Mouse (Mus musculus) neural tube, embryonic 15.5 days (tissue): ENCODE measurements around the gene Grid2. TPM values are rescaled to one million over a fixed set of nuclear protein-coding genes. Genes with fewer than 3 reads are reported as not detected.
A peak's percentile ranks its signal among the peaks of the same experiment; 100 is the strongest.

Experiments used
- ATAC-seq: fragments of 200-750 bp; cut with Nextera tagmentation; 2 replicates; pipeline ENCODE4 v1.8.0; 2017; ENCODE audit warnings: mild to moderate bottlenecking, moderate TSS enrichment, moderate library complexity; ENCODE audit not compliant: low FRiP score
- H3K27ac ChIP-seq: fragments of 300-500 bp; sonication (generic); replicated peaks from 2 replicates; pipeline ENCODE4 v1.5.1; 2015; ENCODE audit warnings: mild to moderate bottlenecking, inconsistent platforms
- H3K27me3 ChIP-seq: fragments of 300-500 bp; sonication (generic); replicated peaks from 2 replicates; pipeline ENCODE4 v1.6.1; 2015; ENCODE audit warnings: inconsistent platforms
- H3K36me3 ChIP-seq: fragments of 300-500 bp; sonication (generic); 2 replicates; pipeline ENCODE4 v1.6.1; 2015; ENCODE audit warnings: inconsistent platforms
- H3K4me1 ChIP-seq: fragments of 300-500 bp; sonication (generic); 2 replicates; pipeline ENCODE4 v1.6.1; 2015; ENCODE audit warnings: inconsistent platforms
- H3K4me2 ChIP-seq: fragments of 300-500 bp; sonication (generic); 2 replicates; pipeline ENCODE4 v1.6.1; 2015; ENCODE audit warnings: inconsistent platforms, mild to moderate bottlenecking, moderate library complexity
- H3K4me3 ChIP-seq: fragments of 300-500 bp; sonication (generic); replicated peaks from 2 replicates; pipeline ENCODE4 v1.5.1; 2015; ENCODE audit warnings: mild to moderate bottlenecking, inconsistent platforms
- H3K9ac ChIP-seq: fragments of 300-500 bp; sonication (generic); replicated peaks from 2 replicates; pipeline ENCODE4 v1.6.1; 2015; ENCODE audit warnings: mild to moderate bottlenecking, inconsistent platforms
- H3K9me3 ChIP-seq: fragments of 300-500 bp; sonication (generic); replicated peaks from 2 replicates; pipeline ENCODE4 v1.6.1; 2016; ENCODE audit warnings: inconsistent platforms
- WGBS: fragments of 180-500 bp; shearing (Covaris S2); methylation state at CpG from one replicate; pipeline ENCODE4 v1.1.7; 2015; ENCODE audit warnings: mixed read lengths; 5-methylcytosine and 5-hydroxymethylcytosine counted together
- polyA plus RNA-seq: library from polyadenylated mRNA; unstranded; fragments of >200 nt; fragmentation: Nextera tagmentation; extraction: Ambion mirVana; gene quantifications from 2 replicates; pipeline ENCODE4 v1.2.1, GENCODE M21; 2015

Grid2 gene
- polyA plus RNA-seq, 1 experiment from 2014 or later: 14.8 TPM

DNA sequence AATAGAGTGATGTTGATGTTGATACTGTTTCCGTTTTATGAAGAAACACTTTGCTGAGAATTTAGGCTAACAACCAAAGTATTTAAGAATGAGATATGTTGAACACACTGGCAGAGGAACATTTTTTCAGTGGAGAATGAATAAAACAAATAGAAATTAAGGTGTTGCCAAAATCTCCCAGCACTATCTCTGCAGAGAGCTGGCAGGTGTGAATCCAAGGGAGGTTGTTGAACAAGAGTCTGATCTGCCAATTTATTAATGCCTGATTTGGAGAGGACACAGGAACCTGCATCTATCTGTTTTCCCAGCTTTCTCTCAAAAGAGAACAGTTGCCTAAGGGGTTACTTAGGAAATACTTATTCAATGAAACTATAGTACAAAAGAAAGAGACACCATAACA, 822.2 kb downstream of the Grid2 start:
- H3K27ac ChIP-seq: no peak overlapping the region
- 85% methylated on average over 1 of the region's 1 CpGs for WGBS
- ATAC-seq: no peak
- H3K27me3 ChIP-seq: no peaks in the 10 kb centered on the region
- H3K4me3 ChIP-seq: no peak overlapping the region
- H3K9me3 ChIP-seq: no peaks in the 10 kb centered on the region
- H3K36me3 ChIP-seq: no peaks in the 10 kb centered on the region
- H3K4me1 ChIP-seq: no peaks in the 10 kb centered on the region
- H3K9ac ChIP-seq: no peak overlapping the region
- no peak overlapping the region for H3K4me2 ChIP-seq

DNA sequence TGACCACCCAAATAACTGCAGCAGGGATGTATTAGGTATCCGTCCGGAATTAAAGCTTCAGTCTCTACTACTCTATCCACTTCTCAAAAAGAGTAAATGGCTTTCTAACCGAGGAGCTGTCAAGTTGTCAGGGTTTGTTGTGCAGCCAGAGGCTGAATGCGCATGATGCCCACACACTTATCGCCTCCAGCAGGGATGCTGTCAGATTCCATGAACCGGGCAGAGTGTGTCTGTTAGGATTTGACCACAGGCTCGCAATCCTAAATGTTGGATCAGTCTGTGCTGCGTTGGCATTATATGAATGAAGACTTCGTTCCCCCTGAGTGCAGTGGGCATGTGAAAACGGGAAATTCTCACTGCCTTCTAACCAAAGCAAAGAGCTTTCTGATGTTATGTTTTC, 843.0 kb downstream of the Grid2 start:
- H3K4me2 ChIP-seq: no peak overlapping the region
- no peaks in the 10 kb centered on the region for H3K4me1 ChIP-seq
- WGBS: 82% methylated on average over 10 of the region's 10 CpGs
- H3K9ac ChIP-seq: no peak overlapping the region
- H3K27ac ChIP-seq: no peak overlapping the region
- H3K9me3 ChIP-seq: no peaks in the 10 kb centered on the region
- no peak for ATAC-seq
- no peaks in the 10 kb centered on the region for H3K36me3 ChIP-seq
- H3K27me3 ChIP-seq: no peaks in the 10 kb centered on the region
- H3K4me3 ChIP-seq: no peak overlapping the region

DNA sequence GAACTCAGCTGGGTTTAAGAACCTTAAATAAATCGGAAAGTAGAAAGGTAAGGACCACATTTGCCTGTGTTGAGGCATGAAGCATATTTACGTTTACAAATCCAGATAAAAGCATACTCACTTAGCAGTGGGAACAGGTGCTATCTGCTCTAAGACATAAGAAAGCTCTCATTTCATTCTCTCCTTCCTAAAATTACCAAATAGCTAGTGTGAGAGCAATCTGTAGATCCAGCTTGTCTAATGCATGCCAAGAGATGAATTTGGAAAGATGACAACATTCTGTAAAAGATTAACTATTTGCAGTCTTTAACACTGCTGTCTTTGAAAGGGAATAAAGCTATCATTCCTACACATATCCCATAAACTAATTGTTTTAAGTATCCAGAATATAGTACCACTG, 858.9 kb downstream of the Grid2 start:
- WGBS: 88% methylated on average over 2 of the region's 2 CpGs
- Histone ChIP-seq H3K4me3 (no peak overlapping the region), H3K27ac (no peak overlapping the region), H3K9ac (no peak overlapping the region), H3K4me1 (no peaks in the 10 kb centered on the region), H3K27me3 (no peaks in the 10 kb centered on the region), H3K36me3 (no peaks in the 10 kb centered on the region), H3K9me3 (no peaks in the 10 kb centered on the region), H3K4me2 (no peak overlapping the region)
- no peak for ATAC-seq

DNA sequence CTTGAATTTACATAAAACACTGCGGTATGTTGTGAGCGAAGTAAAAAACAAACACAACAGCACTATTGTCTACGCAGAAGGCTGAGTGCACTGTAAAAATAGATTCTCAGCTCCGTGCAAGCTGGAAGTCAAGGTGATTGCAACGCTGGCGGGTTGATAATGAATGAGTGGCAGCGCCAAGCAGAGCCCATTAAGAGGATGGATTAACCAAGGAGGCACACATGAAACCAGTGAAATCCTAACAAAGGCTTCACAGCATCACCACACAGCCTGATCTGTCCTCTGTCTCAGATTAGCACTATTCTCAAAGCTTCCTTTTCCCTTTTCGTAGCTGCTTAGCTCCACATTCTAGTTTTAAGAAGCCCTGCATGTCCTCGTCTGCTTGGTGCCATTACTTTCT, 880.6 kb downstream of the Grid2 start:
- Histone ChIP-seq H3K36me3 (no peaks in the 10 kb centered on the region), H3K27ac (no peak overlapping the region), H3K9ac (no peak overlapping the region), H3K27me3 (no peaks in the 10 kb centered on the region), H3K4me2 (no peak overlapping the region), H3K4me3 (no peak overlapping the region), H3K4me1 (no peaks in the 10 kb centered on the region), H3K9me3 (no peaks in the 10 kb centered on the region)
- WGBS: 69% methylated on average over 9 of the region's 9 CpGs
- ATAC-seq: no peak

DNA sequence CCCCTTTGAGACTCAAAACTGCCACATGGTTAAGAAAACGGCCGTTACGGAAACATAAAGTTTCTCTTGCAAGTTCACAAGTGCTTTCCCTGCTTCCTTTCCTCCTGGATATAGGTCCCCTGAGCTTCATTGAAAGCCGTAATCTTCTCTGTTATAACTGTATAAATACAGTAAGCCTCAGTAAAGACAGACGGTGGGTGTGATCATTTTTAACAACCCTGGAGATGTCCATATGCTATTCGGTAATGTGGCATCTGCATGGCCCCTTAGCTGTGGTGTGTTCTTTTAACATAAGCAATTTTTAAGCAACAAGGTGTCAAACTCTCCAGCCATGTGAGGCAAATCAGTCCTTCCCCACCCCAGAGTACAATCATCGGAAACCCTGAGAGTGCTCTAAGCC, 892.9 kb downstream of the Grid2 start:
- no peaks in the 10 kb centered on the region for H3K36me3 ChIP-seq
- H3K9me3 ChIP-seq: no peaks in the 10 kb centered on the region
- H3K27ac ChIP-seq: no peak overlapping the region
- H3K4me1 ChIP-seq: 0 out of 2 replicates have a peak, but pooled peaks cover 5% of the 10 kb centered on the region
- WGBS: 54% methylated on average over 7 of the region's 7 CpGs
- peak; percentile 61 for ATAC-seq
- no peak overlapping the region for H3K4me3 ChIP-seq
- no peak overlapping the region for H3K9ac ChIP-seq
- no peaks in the 10 kb centered on the region for H3K27me3 ChIP-seq
- H3K4me2 ChIP-seq: no peak overlapping the region

DNA sequence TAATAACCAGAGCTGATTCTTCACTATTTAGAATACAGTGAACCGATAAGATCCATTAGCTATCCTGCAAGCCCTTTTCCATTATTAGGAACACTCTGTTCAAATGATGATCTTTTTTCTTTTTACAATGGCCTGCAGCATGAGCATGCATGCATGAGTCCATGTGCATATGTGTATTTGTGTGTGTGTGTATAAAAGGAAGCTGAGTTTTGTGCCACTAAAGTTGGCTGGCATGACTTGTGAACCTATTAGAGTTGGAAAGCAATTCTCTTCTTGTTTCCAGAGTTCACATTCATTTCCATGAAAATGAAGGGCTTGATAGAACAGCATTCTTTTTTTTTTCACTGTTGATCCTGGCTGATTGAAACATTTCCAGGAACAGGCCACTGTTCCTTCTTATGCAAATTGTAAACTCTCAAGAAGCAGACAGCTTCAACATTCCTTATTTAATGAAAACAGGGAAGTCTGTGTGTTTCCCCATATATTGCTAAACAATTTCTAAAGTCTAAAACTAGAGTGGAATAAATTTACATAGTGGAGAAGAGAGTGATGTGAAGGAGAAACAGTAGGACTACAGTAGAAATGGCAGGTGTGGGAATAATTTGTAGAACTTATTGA, 919.4 kb downstream of the Grid2 start:
- 75% methylated on average over 1 of the region's 1 CpGs for WGBS
- no peak overlapping the region for H3K27ac ChIP-seq
- H3K4me3 ChIP-seq: no peak overlapping the region
- H3K9me3 ChIP-seq: no peaks in the 10 kb centered on the region
- no peak overlapping the region for H3K4me2 ChIP-seq
- H3K27me3 ChIP-seq: no peaks in the 10 kb centered on the region
- no peak for ATAC-seq
- H3K4me1 ChIP-seq: no peaks in the 10 kb centered on the region
- no peaks in the 10 kb centered on the region for H3K36me3 ChIP-seq
- H3K9ac ChIP-seq: no peak overlapping the region

DNA sequence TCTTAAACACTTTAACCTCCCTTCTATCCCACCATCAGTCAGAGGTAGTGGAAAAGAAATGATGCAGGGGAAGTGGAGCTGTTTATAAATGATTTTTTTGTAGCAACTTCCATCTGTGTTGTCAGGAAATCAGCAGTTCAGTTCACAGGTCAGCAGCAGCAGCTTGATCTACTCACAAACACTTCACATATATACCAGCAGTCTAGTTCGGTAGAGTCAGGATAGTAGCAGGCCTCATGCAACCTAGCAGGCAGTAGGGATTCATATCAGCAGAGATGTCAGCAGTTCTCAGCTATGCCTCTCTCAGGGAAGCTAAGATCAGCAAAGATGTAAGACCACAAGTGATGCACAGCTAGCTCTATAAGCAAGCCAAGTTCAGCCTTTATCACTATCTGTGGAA, 938.0 kb downstream of the Grid2 start:
- WGBS: 88% methylated on average over 1 of the region's 1 CpGs
- no peaks in the 10 kb centered on the region for H3K9me3 ChIP-seq
- ATAC-seq: no peak
- no peak overlapping the region for H3K9ac ChIP-seq
- H3K4me1 ChIP-seq: no peaks in the 10 kb centered on the region
- H3K27me3 ChIP-seq: no peaks in the 10 kb centered on the region
- H3K36me3 ChIP-seq: no peaks in the 10 kb centered on the region
- H3K4me2 ChIP-seq: no peak overlapping the region
- H3K4me3 ChIP-seq: no peak overlapping the region
- no peak overlapping the region for H3K27ac ChIP-seq

DNA sequence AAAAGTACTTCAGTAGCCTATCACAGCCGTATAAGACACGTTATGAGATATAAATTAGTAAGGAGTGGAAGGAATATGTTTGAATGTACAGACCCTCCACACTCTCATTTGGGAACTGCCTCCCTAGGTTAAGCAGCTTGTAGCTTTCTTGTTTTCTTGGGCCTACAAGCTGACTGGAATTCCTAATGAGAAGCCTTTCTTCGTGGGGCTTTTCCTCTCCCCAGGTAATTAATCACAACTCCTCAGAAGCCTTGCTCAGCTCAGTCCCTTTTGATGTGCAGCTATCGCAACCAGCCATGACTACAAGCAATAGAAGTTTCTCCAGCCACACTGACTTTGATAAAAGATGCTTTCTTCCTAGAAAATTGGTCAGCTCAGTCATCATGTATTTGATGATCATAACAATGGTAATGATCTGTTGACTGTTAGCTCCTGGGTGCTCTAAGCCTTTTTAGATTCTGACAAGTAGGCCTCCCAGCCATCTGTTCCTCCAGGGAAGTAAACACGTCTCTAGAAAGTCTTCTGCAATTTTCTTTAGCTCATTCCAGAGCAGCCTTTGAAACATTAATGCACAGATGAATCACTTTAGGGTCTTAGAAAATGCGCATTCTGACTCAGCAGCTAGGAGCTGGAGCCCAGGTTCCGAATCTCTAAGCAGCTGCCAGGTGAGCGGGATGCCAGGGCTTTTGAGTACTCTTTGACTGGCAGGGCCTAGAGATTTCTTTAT, 946.9 kb downstream of the Grid2 start:
- H3K4me3 ChIP-seq: no peak overlapping the region
- no peak overlapping the region for H3K4me2 ChIP-seq
- H3K9me3 ChIP-seq: no peaks in the 10 kb centered on the region
- H3K9ac ChIP-seq: no peak overlapping the region
- ATAC-seq: no peak
- no peaks in the 10 kb centered on the region for H3K27me3 ChIP-seq
- no peaks in the 10 kb centered on the region for H3K36me3 ChIP-seq
- peaks cover 7% of the 10 kb centered on the region for H3K4me1 ChIP-seq
- WGBS: 25% methylated on average over 8 of the region's 8 CpGs
- no peak overlapping the region; the same call in 1 of the 2 replicates for H3K27ac ChIP-seq

DNA sequence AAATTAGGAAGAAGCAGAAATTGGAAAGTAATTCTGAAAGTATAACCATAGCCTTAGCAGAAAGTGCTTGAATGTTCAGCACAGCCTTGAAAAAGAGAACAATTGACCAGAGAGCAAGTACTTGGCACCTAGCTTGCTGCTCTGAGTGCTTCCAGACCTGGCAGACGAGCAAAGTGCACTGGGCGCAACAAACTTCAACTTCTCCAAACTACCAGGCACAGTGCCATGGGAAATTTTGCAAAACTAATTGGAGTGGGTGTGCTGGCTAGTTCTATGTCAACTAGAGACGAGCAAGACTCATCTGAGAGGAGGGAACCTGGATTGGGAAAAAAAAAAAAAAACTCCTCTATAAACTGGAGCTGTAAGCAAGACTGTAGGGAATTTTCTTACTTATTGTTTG, 980.7 kb downstream of the Grid2 start:
- Histone ChIP-seq H3K36me3 (no peaks in the 10 kb centered on the region), H3K4me1 (no peaks in the 10 kb centered on the region)

DNA sequence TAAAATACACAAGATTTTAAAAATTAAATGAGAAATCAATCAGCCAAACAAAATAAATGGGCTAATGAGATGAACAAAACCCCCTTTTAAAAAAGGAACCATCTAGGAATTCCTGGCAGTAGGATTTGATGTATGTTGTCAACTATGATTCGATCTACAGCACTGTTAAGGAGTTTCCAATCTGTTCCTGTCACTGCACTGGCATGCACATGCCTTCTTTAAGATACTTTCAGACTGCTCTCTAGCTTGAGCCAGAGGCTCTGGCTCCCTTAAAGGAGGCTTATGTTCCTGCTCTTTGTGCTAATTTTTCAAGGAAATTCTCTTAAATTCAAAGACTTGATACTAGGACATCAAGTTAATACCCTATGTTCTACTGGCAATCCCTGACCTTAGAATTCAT, 984.9 kb downstream of the Grid2 start:
- WGBS: 81% methylated on average over 1 of the region's 1 CpGs
- H3K4me2 ChIP-seq: no peak overlapping the region
- no peak for ATAC-seq
- no peak overlapping the region for H3K9ac ChIP-seq
- H3K27ac ChIP-seq: no peak overlapping the region
- H3K4me1 ChIP-seq: no peaks in the 10 kb centered on the region
- H3K4me3 ChIP-seq: no peak overlapping the region
- no peaks in the 10 kb centered on the region for H3K27me3 ChIP-seq
- no peaks in the 10 kb centered on the region for H3K9me3 ChIP-seq
- H3K36me3 ChIP-seq: no peaks in the 10 kb centered on the region

More for the DNA sequence above, 980.7 kb downstream of the Grid2 start:
- Histone ChIP-seq H3K9me3 (no peaks in the 10 kb centered on the region), H3K4me2 (no peak overlapping the region), H3K9ac (no peak overlapping the region), H3K4me3 (no peak overlapping the region), H3K27ac (no peak overlapping the region), H3K27me3 (no peaks in the 10 kb centered on the region)
- no peak for ATAC-seq
- WGBS: 76% methylated on average over 3 of the region's 3 CpGs

DNA sequence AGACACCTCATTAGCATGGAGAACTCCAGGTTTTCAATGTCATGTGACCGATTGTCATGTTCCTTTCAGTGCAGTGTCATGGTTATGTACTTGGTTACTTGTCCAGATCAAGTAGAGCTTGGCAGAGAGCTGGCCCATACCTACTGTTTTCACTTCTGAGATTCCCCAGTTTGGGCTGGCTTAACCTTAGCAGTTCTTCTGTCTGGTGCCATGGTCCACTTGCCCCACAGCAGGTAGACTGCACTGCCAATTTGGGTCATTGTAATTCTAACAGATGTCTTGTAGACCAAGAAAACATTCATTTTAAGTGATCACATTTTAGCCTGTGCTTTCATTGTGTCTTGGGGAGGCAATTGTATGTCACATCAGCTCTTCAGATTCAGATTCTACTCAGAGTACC, 990.3 kb downstream of the Grid2 start:
- Histone ChIP-seq H3K36me3 (no peaks in the 10 kb centered on the region), H3K4me3 (no peak overlapping the region), H3K4me2 (no peak overlapping the region), H3K9ac (no peak overlapping the region), H3K4me1 (no peaks in the 10 kb centered on the region), H3K27ac (no peak overlapping the region), H3K27me3 (no peaks in the 10 kb centered on the region), H3K9me3 (no peaks in the 10 kb centered on the region)
- 86% methylated on average over 1 of the region's 1 CpGs for WGBS
- no peak for ATAC-seq

DNA sequence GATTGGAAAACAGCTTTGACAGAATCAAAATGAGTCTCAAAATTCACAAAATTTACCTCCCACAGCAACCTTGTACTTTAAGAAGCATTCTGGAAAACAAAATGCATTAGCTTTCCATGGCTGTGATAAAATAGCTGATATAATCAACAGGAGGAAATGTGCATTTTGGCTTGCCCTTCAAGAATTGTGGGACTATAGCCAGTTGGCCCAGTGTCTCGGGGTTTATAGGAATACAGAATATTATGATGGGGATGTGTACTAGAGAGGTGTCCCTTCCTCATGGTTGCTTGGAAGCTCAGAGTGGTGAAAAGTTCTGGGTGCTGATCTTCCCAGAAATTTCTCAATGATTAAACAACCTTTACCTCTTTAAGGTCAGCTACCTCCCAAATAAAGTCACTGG, 995.4 kb downstream of the Grid2 start:
- no peak overlapping the region for H3K9ac ChIP-seq
- no peaks in the 10 kb centered on the region for H3K27me3 ChIP-seq
- no peaks in the 10 kb centered on the region for H3K4me1 ChIP-seq
- H3K36me3 ChIP-seq: no peaks in the 10 kb centered on the region
- H3K4me2 ChIP-seq: no peak overlapping the region
- 89% methylated on average over 1 of the region's 1 CpGs for WGBS
- H3K4me3 ChIP-seq: no peak overlapping the region
- no peak for ATAC-seq
- no peak overlapping the region for H3K27ac ChIP-seq
- H3K9me3 ChIP-seq: no peaks in the 10 kb centered on the region
